Mouse (Mus musculus): ENCODE measurements around the gene Elmo3. TPM values are rescaled to one million over a fixed set of nuclear protein-coding genes. Genes with fewer than 3 reads are reported as not detected.
A peak's percentile ranks its signal among the peaks of the same experiment; 100 is the strongest.

Elmo3 gene
- total and polyA plus RNA-seq, 3 experiments, result 0.72 to 1.4 (median 1.3) TPM

GRCm38 (mm10) chr8:105326141-105326672, 20.8 kb downstream of the Elmo3 start, which contains the start of the genes Lrrc29 and Tmem208 (continued):
- TF ChIP-seq E2F4 (IDR thresholded peaks at IDR 0.05; ENCODE audit: insufficient replicate concordance, low read depth, low read length), result no peak
- TF ChIP-seq JUN (IDR thresholded peaks at IDR 0.05; ENCODE audit: insufficient read depth, low read depth, low read length), result no peak
- TF ChIP-seq GABPA (IDR thresholded peaks at IDR 0.05; ENCODE audit: insufficient replicate concordance, low read depth, low read length), result peak; percentile 63; the same call in 1 of the 2 replicates
- TF ChIP-seq SMC3 (IDR thresholded peaks at IDR 0.05; ENCODE audit: low read depth, low read length), result peak; percentile 39
- TF ChIP-seq USF1 (IDR thresholded peaks at IDR 0.05; ENCODE audit: low read depth, low read length), result no peak
- TF ChIP-seq USF2 (conservative IDR thresholded peaks at IDR 0.05; ENCODE audit: low read depth, low read length), result no peak
- TF ChIP-seq HCFC1 (IDR thresholded peaks at IDR 0.05; ENCODE audit: low read depth, low read length), result peak; percentile 98
- TF ChIP-seq IRF4 (IDR thresholded peaks at IDR 0.05; ENCODE audit: low read depth, low read length), result 0 out of 2 replicates have a peak, but pooled peaks have one; percentile 43
- peak; percentile 88 for TF ChIP-seq SIN3A (IDR thresholded peaks at IDR 0.05; ENCODE audit: low read length)
- no peak for TF ChIP-seq ZC3H11A (IDR thresholded peaks at IDR 0.05; ENCODE audit: low read depth, low read length)
- peak; percentile 94 for TF ChIP-seq NELFE (IDR thresholded peaks at IDR 0.05; ENCODE audit: low read depth, low read length)
- peak; percentile 10; the same call in 1 of the 2 replicates for TF ChIP-seq RAD21 (IDR thresholded peaks at IDR 0.05; ENCODE audit: low read depth, low read length)
- TF ChIP-seq NRF1 (IDR thresholded peaks at IDR 0.05; ENCODE audit: low read depth, low read length), result peak; percentile 55; the same call in 1 of the 2 replicates
- TF ChIP-seq MEF2A (IDR thresholded peaks at IDR 0.05; ENCODE audit: borderline replicate concordance, low read depth, low read length), result 0 out of 2 replicates have a peak, but pooled peaks have one; percentile 40
- TF ChIP-seq MAFK (IDR thresholded peaks at IDR 0.05; ENCODE audit: insufficient replicate concordance, low read length), result no peak
- peak; percentile 55; the same call in 1 of the 2 replicates for TF ChIP-seq MAX (IDR thresholded peaks at IDR 0.05; ENCODE audit: low read length)
- TF ChIP-seq BHLHE40 (IDR thresholded peaks at IDR 0.05; ENCODE audit: low read depth, low read length), result peak; percentile 56; the same call in 1 of the 2 replicates
- TF ChIP-seq UBTF (IDR thresholded peaks at IDR 0.05; ENCODE audit: low read depth, low read length), result peak; percentile 69; the same call in 1 of the 2 replicates
- TF ChIP-seq ZNF384 (IDR thresholded peaks at IDR 0.05; ENCODE audit: low read depth, low read length), result no peak

- no peak for DNase-seq (ENCODE audit: extremely low read depth)
- Histone ChIP-seq H3K79me2 (replicated peaks; ENCODE audit: control insufficient read depth, extremely low read depth, insufficient read depth, poor library complexity, severe bottlenecking) (peaks cover 14% of the 10 kb centered on the region), H3K9me3 (replicated peaks; ENCODE audit: low read length) (no peaks in the 10 kb centered on the region), H3K36me3 (replicated peaks in 1 of 2; ENCODE audit: control insufficient read depth in 1 of 2, insufficient read depth in 1 of 2, low read length in 1 of 2) (peaks cover 49 to 61% of the 10 kb centered on the region in 2 experiments), H3K4me2 (ENCODE audit: insufficient read depth, low read depth, poor library complexity, severe bottlenecking) (peak overlapping the region; percentile 83), H3K9ac (ENCODE audit: insufficient read depth, low read depth) (peak overlapping the region; percentile 84), H3K4me3 (replicated peaks in 1 of 3; ENCODE audit: low read depth in 2 of 3, low read length in 2 of 3, poor library complexity in 1 of 3) (peak overlapping the region; percentile 75 to 95 (median 84)), H3K27me3 (replicated peaks) (no peaks in the 10 kb centered on the region), H3K4me1 (ENCODE audit: control insufficient read depth in 1 of 2, insufficient read depth in 2 of 2) (peaks cover 3 to 22% of the 10 kb centered on the region in 2 experiments), H3K27ac (ENCODE audit: insufficient read depth, low read depth) (no peak overlapping the region)
- dilution Hi-C loops (cut with MboI; ENCODE audit: extremely low pct_ligation_motif_present, extremely low pct_unique_long_range_greater_than_20kb, low sequenced_read_pairs) (no loop called here), in situ Hi-C loops (cut with MboI; ENCODE audit: low pct_ligation_motif_present, low pct_unique_long_range_greater_than_20kb, low sequenced_read_pairs) (no loop called here)
- TF ChIP-seq BHLHE40 (IDR thresholded peaks at IDR 0.05; ENCODE audit: low read depth, low read length) (no peak), CHD1 (IDR thresholded peaks at IDR 0.05; ENCODE audit: low read depth, low read length) (no peak), MAX (IDR thresholded peaks at IDR 0.05; ENCODE audit: low read length) (no peak), SIN3A (IDR thresholded peaks at IDR 0.05; ENCODE audit: low read length) (no peak), ELF1 (IDR thresholded peaks at IDR 0.05; ENCODE audit: low read depth, low read length) (no peak), MYC (IDR thresholded peaks at IDR 0.05; ENCODE audit: low read depth, low read length) (no peak)
Observed at GRCm38 (mm10) chr8:105326968-105327367, 21.6 kb downstream of the Elmo3 start.

All from CH12.LX (cell line).